Mouse (Mus musculus) urinary bladder, postnatal 25 days (tissue): Measurements from ENCODE around the gene Mettl24.
"Not testable (repeated sequence)": the region's sequence is repeated elsewhere in the genome, so short reads cannot be mapped to it uniquely, and the experiment has no call there.

Experiments used
- DNase-seq: peaks from one replicate; pipeline ENCODE4 v3.0.0; 2022; ENCODE audit warnings: low spot score

The Mettl24 gene

DNA sequence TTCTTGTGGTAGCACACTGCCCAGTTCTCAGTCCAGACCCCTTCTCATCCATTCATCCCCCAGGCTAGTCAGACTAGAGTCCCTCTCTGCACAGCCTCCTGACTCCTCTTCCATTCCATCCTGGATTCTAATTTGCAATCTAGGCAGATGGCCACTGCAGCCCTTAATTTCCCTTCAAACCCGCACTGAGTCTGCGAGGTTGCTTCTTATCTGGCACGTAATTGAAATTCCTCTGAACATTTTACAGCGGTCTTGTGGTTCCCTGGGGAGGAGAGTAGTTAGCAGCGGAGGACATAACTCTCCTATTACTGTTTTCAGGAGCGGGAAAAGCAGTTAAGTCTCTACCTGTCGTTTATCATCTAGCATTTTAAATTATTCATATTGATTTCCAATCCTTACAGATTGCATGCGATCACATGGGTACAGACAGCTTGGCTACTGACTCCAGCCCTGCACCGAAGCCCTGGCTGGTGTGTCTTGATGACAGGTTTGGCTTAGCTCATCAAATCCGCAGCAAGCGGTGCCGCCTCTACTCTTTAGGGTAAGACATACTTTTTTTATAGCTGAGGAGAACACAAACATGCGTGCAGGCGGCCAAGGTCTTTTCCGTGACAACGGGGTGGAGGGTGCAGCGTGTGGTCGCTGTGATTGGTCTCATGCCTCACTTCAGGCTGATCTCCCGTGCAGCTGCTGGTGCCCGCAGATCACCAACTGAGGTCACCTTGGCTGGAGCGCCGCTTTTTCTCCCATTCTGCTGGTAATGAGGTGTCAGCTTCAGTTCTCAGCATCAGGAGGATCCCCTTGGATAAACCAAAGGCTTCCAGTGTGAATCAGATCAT, 54.4 kb downstream of the Mettl24 start:
- no peak for DNase-seq

DNA sequence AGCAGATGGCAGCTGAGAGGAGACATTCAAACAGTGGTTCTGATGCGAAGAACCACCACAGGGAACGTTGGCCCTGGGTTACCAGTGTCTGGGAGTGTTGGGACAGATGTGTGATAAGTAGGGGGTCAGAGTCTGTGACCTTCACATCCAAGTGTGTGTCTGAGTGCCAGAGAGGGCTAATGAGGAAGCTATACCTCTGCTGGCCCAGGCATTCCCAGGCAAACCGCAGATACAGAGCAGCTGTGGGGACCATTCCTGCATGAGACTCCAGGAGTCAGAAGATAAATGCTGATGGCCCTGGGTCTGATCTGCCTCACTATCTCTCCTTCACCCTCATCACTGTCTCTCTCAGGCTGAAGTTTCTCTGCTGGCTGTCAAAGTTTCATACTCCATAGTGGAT, 57.6 kb downstream of the Mettl24 start:
- no peak for DNase-seq

GRCm38 (mm10) chr10:40750293-40751047, 67.4 kb downstream of the Mettl24 start:
- no peak for DNase-seq

DNA sequence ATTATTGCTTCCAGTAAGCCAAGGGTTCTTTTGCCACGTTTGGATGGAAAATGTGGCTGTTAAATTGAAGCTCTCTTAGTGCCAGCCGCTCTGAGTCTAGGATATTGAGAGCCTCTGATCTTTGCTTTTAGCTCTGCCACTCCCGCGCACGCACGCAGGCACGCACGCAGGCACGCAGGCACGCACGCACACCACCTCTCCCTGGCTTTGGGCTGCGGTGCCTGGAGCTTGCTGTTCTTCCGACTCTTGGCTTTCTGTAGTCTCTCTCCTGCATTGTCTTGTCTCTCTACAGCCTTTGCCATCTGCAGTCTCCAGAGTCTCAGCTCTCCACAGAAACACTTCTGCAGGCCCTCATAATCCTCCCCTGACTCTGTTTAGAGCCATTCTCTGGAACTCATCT, 68.1 kb downstream of the Mettl24 start:
- DNase-seq, result no peak

GRCm38 (mm10) chr10:40753036-40753435, 70.0 kb downstream of the Mettl24 start:
- no peak for DNase-seq

DNA sequence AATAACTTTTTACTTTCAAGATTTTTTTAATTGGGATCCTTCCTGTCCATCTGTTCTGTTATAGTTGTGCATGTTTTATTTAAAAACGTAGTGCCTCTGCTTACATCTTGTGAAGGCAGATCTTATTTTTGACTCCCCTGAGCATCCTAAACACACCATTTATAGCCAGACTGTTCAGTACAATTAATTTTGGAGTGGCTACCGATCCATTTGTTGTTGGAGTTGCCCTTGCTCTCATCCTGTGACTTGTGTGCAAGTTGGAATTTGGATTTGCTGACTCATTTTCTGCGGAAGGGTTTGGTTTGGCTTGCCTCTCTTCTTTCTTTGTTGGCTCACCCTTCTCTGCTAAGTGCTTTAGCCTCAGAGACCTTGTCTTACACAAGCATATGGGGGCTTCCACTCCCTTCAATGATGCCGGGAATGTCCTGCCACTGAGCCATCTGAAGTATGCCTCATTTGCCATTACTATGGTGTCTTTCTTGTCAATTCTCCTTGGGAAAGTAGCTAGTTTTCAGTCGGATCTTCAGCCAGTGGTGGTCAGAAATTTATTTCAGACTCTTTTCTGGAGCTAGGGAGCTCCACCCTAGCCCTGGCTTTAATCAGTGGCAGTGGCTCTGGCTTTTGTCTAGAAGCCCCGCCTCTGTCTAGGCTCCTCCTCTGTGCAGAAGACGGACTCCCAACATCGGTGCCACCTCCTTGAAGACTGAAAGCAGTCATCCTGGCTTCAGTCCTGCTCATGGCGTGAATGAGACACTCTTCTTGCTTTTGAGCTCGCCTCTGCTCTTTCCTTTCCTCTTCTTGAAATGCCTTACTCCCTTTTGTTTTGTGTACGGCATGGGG, 75.3 kb downstream of the Mettl24 start:
- no peak for DNase-seq

- not testable (repeated sequence) for DNase-seq
Observed at GRCm38 (mm10) chr10:40759391-40760194, 76.5 kb downstream of the Mettl24 start.

DNA sequence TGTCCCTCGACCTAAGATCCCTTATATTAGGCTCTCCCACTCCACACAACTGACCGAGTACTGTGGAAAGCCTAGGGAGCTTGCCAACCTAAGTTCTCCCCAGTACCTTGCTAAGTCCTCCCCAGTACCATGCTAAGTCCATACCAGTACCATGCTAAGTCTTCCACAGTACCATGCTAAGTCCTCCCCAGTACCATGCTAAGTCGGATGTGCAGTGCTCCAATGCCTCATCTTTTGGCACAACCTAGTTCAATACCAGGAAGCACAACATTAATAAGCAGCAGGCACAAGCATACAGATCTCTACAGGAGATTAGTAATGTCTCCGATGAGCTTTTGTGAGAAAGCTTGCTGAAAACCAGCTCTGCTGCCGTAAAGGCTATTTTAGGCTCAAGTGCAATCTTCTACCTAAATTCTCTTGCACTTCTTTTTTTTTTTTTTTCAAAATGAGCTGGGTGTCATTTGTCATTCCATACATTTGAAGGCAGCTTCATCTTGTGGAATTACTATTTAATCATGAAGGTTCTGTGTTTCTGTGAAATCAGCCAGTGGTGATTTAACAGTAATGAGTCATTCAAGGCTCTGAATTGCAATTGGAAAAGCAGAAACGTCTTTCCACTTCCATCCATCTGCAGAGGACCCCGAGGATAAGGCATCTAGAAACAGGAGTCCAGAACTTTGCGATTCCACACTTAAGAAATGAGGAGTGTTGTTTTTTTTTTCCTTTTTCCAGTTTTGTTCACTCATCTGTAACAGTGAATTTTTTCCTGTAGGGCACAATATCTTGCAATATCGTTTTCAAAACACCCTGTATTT, 77.3 kb downstream of the Mettl24 start:
- no peak for DNase-seq

DNA sequence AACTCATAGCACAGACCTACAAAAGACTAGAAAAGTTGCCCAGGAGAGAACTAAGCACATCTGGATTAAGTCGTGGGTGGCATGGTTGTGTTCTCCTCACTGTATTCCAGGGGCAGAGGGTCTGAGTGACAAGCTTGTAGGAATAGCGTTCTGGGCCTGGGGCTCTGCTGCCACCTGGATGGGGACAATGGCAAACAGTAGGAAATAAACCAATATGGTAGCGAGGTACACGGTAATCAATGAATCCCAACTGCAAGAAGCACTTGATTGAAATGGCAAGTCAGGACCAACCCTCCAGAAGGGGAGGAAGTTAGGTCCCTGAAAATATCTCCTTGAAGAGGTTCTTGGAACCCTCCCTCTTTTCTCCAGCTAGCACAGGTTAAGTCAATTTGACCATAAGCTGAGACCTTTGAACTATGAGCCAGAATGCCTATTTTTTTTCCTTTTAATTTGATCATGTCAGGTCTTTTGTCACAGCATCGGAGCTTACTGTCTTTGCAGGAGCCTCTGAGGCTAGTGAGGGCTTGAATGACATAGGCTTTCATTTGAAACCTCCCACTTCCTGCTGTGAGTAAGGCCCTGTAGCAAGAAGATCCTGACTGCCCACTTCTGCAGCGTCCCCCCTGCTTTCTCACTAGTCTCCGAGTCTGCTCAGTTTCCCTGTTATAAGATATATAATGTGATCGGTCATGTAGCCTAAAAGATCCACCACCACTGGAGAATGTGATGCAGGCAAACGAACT, 78.1 kb downstream of the Mettl24 start:
- DNase-seq, result no peak

- DNase-seq, result no peak
Observed at GRCm38 (mm10) chr10:40762624-40763023, 79.5 kb downstream of the Mettl24 start.

DNA sequence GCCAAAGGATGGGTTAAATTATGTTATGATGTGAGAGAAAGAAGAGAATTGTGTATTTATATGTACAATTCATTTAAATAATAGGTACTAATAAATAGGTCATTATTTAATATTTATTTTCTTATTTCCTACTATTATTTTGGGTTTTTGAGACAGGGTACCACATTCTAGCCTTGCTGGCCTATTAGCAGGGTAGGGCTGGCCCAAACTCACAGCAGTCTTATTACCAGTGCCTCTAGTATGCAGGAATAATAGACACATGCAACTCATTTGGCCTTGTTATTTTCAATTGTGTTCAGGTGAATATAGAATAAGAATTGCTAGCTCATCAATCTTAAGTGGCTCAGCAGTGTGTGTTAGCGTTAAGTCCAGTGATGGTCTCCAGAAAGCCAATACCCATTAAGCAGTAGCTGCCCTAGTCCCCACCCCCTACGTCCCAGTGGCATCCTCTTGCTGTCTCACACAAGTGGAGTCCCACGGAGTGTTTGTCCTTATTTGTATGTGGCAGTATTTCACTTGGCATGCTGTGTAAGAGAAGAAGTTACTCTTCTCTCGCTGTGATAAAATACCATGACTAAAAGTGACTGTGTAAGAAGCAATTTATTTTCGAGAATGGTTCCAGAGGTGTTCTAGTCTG, 80.1 kb downstream of the Mettl24 start:
- no peak for DNase-seq

DNA sequence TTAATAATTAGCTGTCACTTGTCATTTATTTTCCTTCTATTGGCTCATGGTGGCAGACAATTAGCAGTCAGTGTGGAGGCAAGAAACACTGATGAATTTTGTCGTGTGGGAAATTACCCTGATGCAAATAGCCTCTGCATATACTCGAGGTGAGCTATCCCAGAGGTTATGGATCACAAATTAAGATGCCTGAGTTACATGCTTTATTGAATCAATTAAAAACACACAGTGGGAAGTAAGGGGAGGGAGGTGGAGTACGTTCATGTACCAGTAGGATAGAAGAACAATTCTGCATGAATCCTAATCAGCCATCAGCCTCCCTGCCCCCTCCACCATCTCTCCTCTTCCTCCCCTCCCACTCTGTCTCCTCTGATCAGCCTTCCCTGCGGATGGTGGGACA, 89.2 kb downstream of the Mettl24 start:
- no peak for DNase-seq

DNA sequence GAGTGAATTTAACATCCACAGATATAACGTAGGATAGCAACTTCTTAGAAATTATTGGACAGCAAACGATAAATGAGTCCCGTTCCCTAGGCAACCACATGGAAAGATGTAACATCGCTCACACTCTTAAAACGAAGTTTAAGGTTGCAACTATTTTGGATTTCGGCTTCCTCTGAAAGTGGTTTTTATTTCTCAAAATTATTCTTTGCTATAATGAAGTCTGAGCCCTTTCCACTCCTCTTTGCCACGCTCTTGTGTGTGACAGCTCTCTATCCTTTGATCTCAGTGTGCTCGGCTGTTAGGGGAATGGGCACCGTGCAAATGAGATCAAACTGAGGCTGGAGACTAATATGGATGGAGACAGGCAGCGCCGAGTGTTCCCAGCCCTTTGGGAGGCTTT, 92.1 kb downstream of the Mettl24 start:
- no peak for DNase-seq

- DNase-seq, result no peak
Observed at GRCm38 (mm10) chr10:40775655-40776054, 92.6 kb downstream of the Mettl24 start.

- DNase-seq, result no peak
Observed at GRCm38 (mm10) chr10:40777171-40777570, 94.1 kb downstream of the Mettl24 start.

- no peak for DNase-seq
Observed at GRCm38 (mm10) chr10:40778472-40778871, 95.4 kb downstream of the Mettl24 start.

- DNase-seq, result no peak
Observed at GRCm38 (mm10) chr10:40790406-40790805, 107.3 kb downstream of the Mettl24 start.

GRCm38 (mm10) chr10:40792115-40792514, 109.0 kb downstream of the Mettl24 start:
- no peak for DNase-seq

DNA sequence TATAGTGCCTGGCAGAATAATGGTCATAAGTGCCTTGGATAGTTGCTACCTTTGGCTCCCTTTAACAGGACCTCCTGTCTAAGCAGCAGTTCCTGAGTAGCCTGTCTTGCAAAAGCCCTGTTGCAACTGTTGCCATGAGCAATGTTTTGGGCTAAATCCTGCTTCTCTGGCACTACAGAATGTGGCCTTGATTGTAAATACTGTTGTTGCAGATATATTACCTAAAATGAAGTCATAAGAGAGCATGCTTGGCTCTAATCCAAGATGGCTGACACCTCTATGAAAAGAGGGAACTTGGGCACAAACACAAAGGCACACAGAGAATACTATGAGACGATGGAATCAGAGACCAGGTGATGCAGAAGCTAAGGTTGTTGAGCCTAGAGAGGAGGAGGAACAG, 122.1 kb downstream of the Mettl24 start:
- DNase-seq, result no peak

GRCm38 (mm10) chr10:40806221-40806620, 123.1 kb downstream of the Mettl24 start:
- no peak for DNase-seq
